Mouse (Mus musculus): ENCODE data around the gene Ndrg2.

GRCm38 (mm10) chr14:51921759-51922570 lies 8.0 kb upstream of the Ndrg2 start:
- TF ChIP-seq CTCF (IDR thresholded peaks at IDR 0.05; ENCODE audit: control insufficient read depth, insufficient read depth, insufficient read length) (no peak), USF1 (IDR thresholded peaks at IDR 0.05; ENCODE audit: low read depth) (no peak)

Data from C2C12 (cell line).